Mouse (Mus musculus): ENCODE measurements around the gene Kazald1.

DNA sequence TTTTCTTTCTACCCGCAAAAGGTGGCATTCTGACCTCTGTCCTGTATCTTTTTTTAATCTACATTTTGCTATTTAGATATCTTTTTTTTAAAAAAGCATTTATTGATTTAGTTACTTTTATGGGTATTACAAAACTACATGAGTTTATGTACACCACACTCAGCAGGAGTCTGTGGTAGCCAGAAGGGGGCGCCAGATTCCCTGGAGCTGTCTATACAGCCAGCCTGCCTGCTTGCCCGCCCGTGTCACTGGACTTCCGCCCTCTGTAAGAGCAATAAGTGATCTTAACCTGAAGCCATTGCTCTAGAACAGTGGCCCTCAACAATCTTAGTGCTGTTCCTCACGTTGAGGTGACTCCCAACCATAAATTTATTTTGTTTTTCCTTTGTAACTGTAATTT is 37.4 kb downstream of the Kazald1 start:
- TF ChIP-seq POLR2A (IDR thresholded peaks at IDR 0.05; ENCODE audit: borderline replicate concordance, insufficient read depth, low read length) (no peak), CTCF (IDR thresholded peaks at IDR 0.05; ENCODE audit: borderline replicate concordance, insufficient read depth, low read depth, low read length) (no peak)

All from cerebellum, adult 2 months (tissue).